Mouse (Mus musculus): ENCODE measurements around the gene Dennd2d. TPM values are rescaled to one million over a fixed set of nuclear protein-coding genes. Genes with fewer than 3 reads are reported as not detected.

The Dennd2d gene
- 231 TPM for polyA plus RNA-seq (2017; shearing (Covaris generic))

DNA sequence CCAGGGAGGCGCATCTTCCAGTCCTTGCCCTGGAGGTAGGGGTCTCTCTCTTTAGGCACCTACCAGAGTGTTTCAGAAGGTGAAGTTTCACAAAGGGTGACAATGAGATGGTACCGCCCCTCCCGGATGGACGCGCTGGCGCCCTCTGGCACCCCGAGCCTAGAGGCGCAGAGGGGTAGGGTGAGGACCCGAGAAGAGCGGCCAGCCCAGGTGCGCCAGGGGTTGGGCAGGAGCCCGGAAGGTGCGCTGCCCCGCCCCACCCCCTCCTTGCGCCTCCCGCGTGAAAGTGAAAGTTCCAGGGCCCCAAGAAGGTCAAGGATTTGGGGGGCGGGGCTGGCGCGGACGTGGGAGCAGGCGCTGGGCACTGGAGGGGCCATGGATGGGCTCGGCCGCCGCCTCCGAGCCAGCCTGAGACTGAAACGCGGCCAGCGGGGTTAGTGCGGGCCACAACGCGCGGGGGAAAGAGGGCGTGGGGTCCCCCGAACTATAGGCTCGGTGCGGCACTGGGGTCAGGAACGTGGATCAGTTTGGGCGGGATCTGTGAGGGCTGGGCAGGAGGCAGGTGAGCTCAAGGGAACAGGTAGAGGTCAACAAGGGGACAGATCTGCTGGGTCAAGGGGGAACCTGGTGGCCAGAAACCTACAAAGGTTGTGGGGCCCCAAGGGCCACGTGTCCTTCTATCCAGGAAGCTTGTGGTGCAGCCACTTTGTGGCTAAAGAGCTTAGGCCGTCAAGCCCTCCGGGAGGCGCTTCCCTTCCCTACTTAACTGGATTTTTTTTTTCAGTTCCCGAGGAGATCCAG, at the start of gene Dennd2d:
Dennd2d (plus strand) TSS at position 125 of the 801 bp plus-strand sequence.

DNA sequence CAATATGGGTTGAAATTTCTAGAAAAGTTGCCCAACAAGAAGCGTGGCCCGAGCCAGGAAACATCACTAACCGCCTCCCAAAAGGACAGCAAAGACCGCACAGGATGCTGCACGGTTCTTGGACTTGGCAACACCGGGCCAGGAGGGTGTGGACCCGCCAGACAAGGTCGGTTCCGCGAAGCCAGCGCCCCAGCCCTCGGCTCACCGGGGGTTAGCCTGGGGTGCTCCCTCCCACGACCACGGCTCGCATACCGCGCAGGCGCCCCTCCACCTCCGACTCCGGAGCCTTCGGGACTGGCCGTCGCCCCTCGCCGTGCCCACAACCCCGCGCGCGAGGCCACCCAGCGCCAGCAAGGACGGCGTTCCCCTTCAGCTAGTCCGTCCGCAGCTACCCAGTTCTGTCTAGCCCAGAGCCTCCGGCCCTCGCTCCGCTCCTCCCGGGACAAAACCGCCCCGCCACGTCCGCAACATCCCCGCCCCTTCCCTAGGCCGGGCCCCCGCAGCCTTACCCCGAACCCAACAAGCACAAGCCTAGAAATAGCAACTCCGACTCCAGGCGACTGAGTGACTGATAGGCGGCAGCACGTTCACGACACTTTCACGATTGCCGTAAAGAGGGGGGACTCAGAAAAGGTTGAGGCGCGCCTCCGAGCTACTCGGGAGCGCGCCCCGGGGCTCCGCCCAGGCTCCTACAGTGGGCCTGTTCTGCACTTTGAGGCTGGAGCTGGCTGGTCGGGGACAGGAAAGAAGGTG, 65.1 kb downstream of the Dennd2d start, which contains the start of the genes Dram2 and Cept1:
Dram2 (plus strand) TSS at position 628 of the 753 bp plus-strand sequence.
Cept1 (minus strand) TSS at position 632 of the 753 bp plus-strand sequence.

Other genes with a start within 250 kb of the Dennd2d start
- 0.60 TPM for gene Chil6, start 76.2 kb upstream of the Dennd2d start, polyA plus RNA-seq (2017; shearing (Covaris generic))
- 61.0 TPM for gene Dram2, start 65.4 kb downstream of the Dennd2d start, polyA plus RNA-seq (2017; shearing (Covaris generic))
- gene Cept1, start 65.4 kb downstream of the Dennd2d start, polyA plus RNA-seq (2017; shearing (Covaris generic)), result 113 TPM
- 61.0 TPM for gene Lrif1, start 202.6 kb downstream of the Dennd2d start, polyA plus RNA-seq (2017; shearing (Covaris generic))

Data from CD4-positive, CD25-positive, alpha-beta regulatory T cell, adult 9 weeks (primary cell).